Mouse (Mus musculus) cerebellum, postnatal 10 days (tissue): ENCODE measurements around the gene Jph4.

Experiments used
- DNase-seq, 2 experiments: peaks; one replicate each; pipeline ENCODE4 v3.0.0; 2021; ENCODE audit warnings: mixed read lengths in 2 of 2

Gene Jph4

GRCm38 (mm10) chr14:55115846-55116245 lies 889 bp downstream of the Jph4 start:
- DNase-seq = peak; percentile 68 to 74

GRCm38 (mm10) chr14:55114759-55115701 lies 1.7 kb downstream of the Jph4 start:
- DNase-seq = peak; percentile 85 to 87

GRCm38 (mm10) chr14:55113975-55114645 lies 2.6 kb downstream of the Jph4 start:
- peak; percentile 75 to 78 for DNase-seq

- DNase-seq = peak; percentile 47 to 50
These were observed 3.3 kb downstream of the Jph4 start for GRCm38 (mm10) chr14:55113351-55113974.

- DNase-seq = peak; percentile 75 to 78
These were observed 5.0 kb downstream of the Jph4 start for GRCm38 (mm10) chr14:55111720-55112119.

GRCm38 (mm10) chr14:55110076-55110475 lies 6.7 kb downstream of the Jph4 start:
- DNase-seq = no peak

- peak; percentile 61 to 73 for DNase-seq
These were observed 7.5 kb downstream of the Jph4 start for GRCm38 (mm10) chr14:55109048-55109873.

- DNase-seq = peak; percentile 89 to 93
These were observed 8.4 kb downstream of the Jph4 start for GRCm38 (mm10) chr14:55108202-55108870.

- DNase-seq = peak; percentile 40 to 42
These were observed 9.7 kb downstream of the Jph4 start for GRCm38 (mm10) chr14:55106990-55107389.

GRCm38 (mm10) chr14:55105836-55106809 lies 10.6 kb downstream of the Jph4 start, which contains the start of gene Ap1g2:
TSS of gene Ap1g2 (minus strand) at chr14:55106593.
- peak; percentile 88 to 92 for DNase-seq

- DNase-seq = peak in 1 of 2 experiments; percentile 32
These were observed 11.3 kb downstream of the Jph4 start for GRCm38 (mm10) chr14:55105386-55105785.

- DNase-seq = no peak
These were observed 12.4 kb downstream of the Jph4 start for GRCm38 (mm10) chr14:55104365-55104764.

GRCm38 (mm10) chr14:55102253-55102785 lies 14.4 kb downstream of the Jph4 start:
- DNase-seq = peak; percentile 68 to 71

GRCm38 (mm10) chr14:55101592-55101991 lies 15.1 kb downstream of the Jph4 start:
- peak; percentile 83 to 86 for DNase-seq

- DNase-seq = peak; percentile 77 to 79
These were observed 18.7 kb downstream of the Jph4 start for GRCm38 (mm10) chr14:55098067-55098466.

GRCm38 (mm10) chr14:55097646-55098045 lies 19.1 kb downstream of the Jph4 start:
- DNase-seq = no peak

- no peak for DNase-seq
These were observed 20.1 kb downstream of the Jph4 start for GRCm38 (mm10) chr14:55096573-55097087.

GRCm38 (mm10) chr14:55095671-55096070 lies 21.1 kb downstream of the Jph4 start:
- no peak for DNase-seq

GRCm38 (mm10) chr14:55095263-55095662 lies 21.5 kb downstream of the Jph4 start:
- no peak for DNase-seq

GRCm38 (mm10) chr14:55094704-55095231 lies 22.0 kb downstream of the Jph4 start, which contains the start of gene Thtpa:
TSS of gene Thtpa (plus strand) at chr14:55094784.
- DNase-seq = peak; percentile 92
